Mouse (Mus musculus) stomach, postnatal 0 days (tissue): ENCODE results near the gene Irgm2.

Experiments
- CTCF ChIP-seq: IDR thresholded peaks from 2 replicates; pipeline ENCODE4 v1.5.1; 2016; ENCODE audit warnings: antibody characterized with exemption, low read depth, mild to moderate bottlenecking, moderate library complexity
- EP300 ChIP-seq: optimal IDR thresholded peaks from 2 replicates; pipeline ENCODE3; 2016; ENCODE audit warnings: antibody characterized with exemption

DNA sequence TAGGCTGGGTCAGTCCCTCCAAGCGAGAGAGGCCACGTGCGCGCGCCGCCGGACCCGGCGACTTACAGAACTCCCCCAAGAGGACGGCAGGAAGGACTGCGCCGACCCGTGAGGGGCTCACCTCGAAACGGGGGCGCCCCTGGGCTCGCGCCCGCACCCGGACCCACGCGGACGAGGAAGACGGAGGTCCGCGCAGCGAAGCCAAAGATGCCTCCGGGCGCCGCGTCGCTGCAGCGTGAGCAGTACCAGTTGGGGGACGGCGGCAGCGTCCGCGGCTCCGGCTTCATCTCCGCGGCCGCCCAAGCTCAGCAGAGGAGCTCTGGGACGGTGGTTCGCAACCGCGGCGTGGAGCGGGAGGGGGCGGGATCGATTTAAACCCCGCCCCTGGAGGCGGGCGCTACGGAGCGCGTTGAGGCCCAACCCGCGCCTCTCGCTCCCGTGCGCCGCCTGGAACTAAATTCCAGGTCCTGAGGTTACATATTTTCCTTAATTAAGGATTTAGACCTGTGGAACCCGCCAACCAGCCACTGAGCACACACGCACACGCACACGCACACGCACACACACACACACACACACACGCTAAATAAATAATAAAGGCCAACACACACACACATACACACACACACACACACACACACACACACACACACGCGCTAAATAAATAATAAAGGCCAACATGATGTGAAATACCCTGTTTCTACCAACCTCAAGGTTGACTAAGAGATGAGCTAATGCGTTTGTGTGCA is 31.1 kb upstream of the Irgm2 start, which contains the start of gene Gemin5:
- TF ChIP-seq CTCF (peak; percentile 37; the same call in 1 of the 2 replicates), EP300 (no peak)
